Mouse (Mus musculus): ENCODE results near the gene Pnpla6. TPM values are rescaled to one million over a fixed set of nuclear protein-coding genes. Genes with fewer than 3 reads are reported as not detected.

The Pnpla6 gene
- total RNA-seq, 1 experiment, result 125 TPM

GRCm38 (mm10) chr8:3470562-3470961, 44.6 kb upstream of the Pnpla6 start, which contains the start of gene Tex45:
Gene Tex45, plus strand, starts transcription at chr8:3470862.
- Histone ChIP-seq H3K9me3 (ENCODE audit: control insufficient read depth, insufficient read depth, low read depth, low read length) (no peaks in the 10 kb centered on the region), H3K9ac (ENCODE audit: insufficient read depth, low read depth, low read length, poor library complexity, severe bottlenecking) (no peak within 1 kb of the TSS), H3K4me1 (ENCODE audit: control insufficient read depth in 2 of 2, insufficient read depth in 2 of 2, low read length in 2 of 2, poor library complexity in 1 of 2) (peaks cover 2 to 4% of the 10 kb centered on the region in 2 experiments; a peak in 2 of 4 replicates), H3K27ac (ENCODE audit: insufficient read depth, low read depth, low read length, poor library complexity, severe bottlenecking) (no peak within 1 kb of the TSS), H3K36me3 (ENCODE audit: control insufficient read depth, insufficient read depth, low read length, poor library complexity, severe bottlenecking) (no peaks in the 10 kb centered on the region), H3K4me3 (ENCODE audit: insufficient read depth in 1 of 2, low read depth in 1 of 2, low read length in 2 of 2, poor library complexity in 1 of 2, severe bottlenecking in 1 of 2) (no peak within 1 kb of the TSS)
- in situ Hi-C loops (cut with MboI; ENCODE audit: low sequenced_read_pairs in 2 of 2, unreplicated experiment in 2 of 2), result no loop called here
- no peak for DNase-seq (ENCODE audit: low read depth, low spot score)
- TF ChIP-seq ZC3H11A (IDR thresholded peaks at IDR 0.05; ENCODE audit: borderline replicate concordance, low read depth, low read length) (no peak), HCFC1 (IDR thresholded peaks at IDR 0.05; ENCODE audit: borderline replicate concordance, insufficient read depth, low read length) (no peak), MAFK (IDR thresholded peaks at IDR 0.05; ENCODE audit: insufficient read depth, low read depth, low read length) (no peak), ZNF384 (IDR thresholded peaks at IDR 0.05; ENCODE audit: low read depth, low read length) (no peak), CHD2 (IDR thresholded peaks at IDR 0.05; ENCODE audit: low read depth, low read length) (no peak)

GRCm38 (mm10) chr8:3475715-3476429, 39.3 kb upstream of the Pnpla6 start:
- peak overlapping the region; percentile 31 to 61; a peak in 3 of 4 replicates for H3K4me3 ChIP-seq (ENCODE audit: insufficient read depth in 1 of 2, low read depth in 1 of 2, low read length in 2 of 2, poor library complexity in 1 of 2, severe bottlenecking in 1 of 2)
- in situ Hi-C loops (cut with MboI; ENCODE audit: low sequenced_read_pairs in 2 of 2, unreplicated experiment in 2 of 2), result no loop called here
- H3K4me1 ChIP-seq (ENCODE audit: control insufficient read depth in 2 of 2, insufficient read depth in 2 of 2, low read length in 2 of 2, poor library complexity in 1 of 2), result peaks cover 0 to 5% of the 10 kb centered on the region in 2 experiments; a peak in 1 of 4 replicates
- TF ChIP-seq MAFK (IDR thresholded peaks at IDR 0.05; ENCODE audit: insufficient read depth, low read depth, low read length), result no peak
- no peak for TF ChIP-seq HCFC1 (IDR thresholded peaks at IDR 0.05; ENCODE audit: borderline replicate concordance, insufficient read depth, low read length)
- TF ChIP-seq CHD2 (IDR thresholded peaks at IDR 0.05; ENCODE audit: low read depth, low read length), result no peak
- TF ChIP-seq ZNF384 (IDR thresholded peaks at IDR 0.05; ENCODE audit: low read depth, low read length), result no peak
- TF ChIP-seq ZC3H11A (IDR thresholded peaks at IDR 0.05; ENCODE audit: borderline replicate concordance, low read depth, low read length), result no peak
- H3K36me3 ChIP-seq (ENCODE audit: control insufficient read depth, insufficient read depth, low read length, poor library complexity, severe bottlenecking), result no peaks in the 10 kb centered on the region
- H3K9me3 ChIP-seq (ENCODE audit: control insufficient read depth, insufficient read depth, low read depth, low read length), result no peaks in the 10 kb centered on the region
- H3K9ac ChIP-seq (ENCODE audit: insufficient read depth, low read depth, low read length, poor library complexity, severe bottlenecking), result peak overlapping the region; percentile 33; the same call in 1 of the 2 replicates
- DNase-seq (ENCODE audit: low read depth, low spot score), result no peak
- H3K27ac ChIP-seq (ENCODE audit: insufficient read depth, low read depth, low read length, poor library complexity, severe bottlenecking), result no peak overlapping the region; the same call in 1 of the 2 replicates

- no peak for TF ChIP-seq HCFC1 (IDR thresholded peaks at IDR 0.05; ENCODE audit: borderline replicate concordance, insufficient read depth, low read length)
- TF ChIP-seq ZNF384 (IDR thresholded peaks at IDR 0.05; ENCODE audit: low read depth, low read length), result no peak
- TF ChIP-seq MAFK (IDR thresholded peaks at IDR 0.05; ENCODE audit: insufficient read depth, low read depth, low read length), result no peak
- TF ChIP-seq CHD2 (IDR thresholded peaks at IDR 0.05; ENCODE audit: low read depth, low read length), result no peak
- no peak for TF ChIP-seq ZC3H11A (IDR thresholded peaks at IDR 0.05; ENCODE audit: borderline replicate concordance, low read depth, low read length)
- Histone ChIP-seq H3K4me1 (ENCODE audit: control insufficient read depth in 2 of 2, insufficient read depth in 2 of 2, low read length in 2 of 2, poor library complexity in 1 of 2) (peaks cover 2 to 6% of the 10 kb centered on the region in 2 experiments; a peak in 2 of 4 replicates), H3K36me3 (ENCODE audit: control insufficient read depth, insufficient read depth, low read length, poor library complexity, severe bottlenecking) (no peaks in the 10 kb centered on the region), H3K27ac (ENCODE audit: insufficient read depth, low read depth, low read length, poor library complexity, severe bottlenecking) (no peak overlapping the region), H3K4me3 (ENCODE audit: insufficient read depth in 1 of 2, low read depth in 1 of 2, low read length in 2 of 2, poor library complexity in 1 of 2, severe bottlenecking in 1 of 2) (no peak overlapping the region), H3K9me3 (ENCODE audit: control insufficient read depth, insufficient read depth, low read depth, low read length) (no peaks in the 10 kb centered on the region), H3K9ac (ENCODE audit: insufficient read depth, low read depth, low read length, poor library complexity, severe bottlenecking) (no peak overlapping the region)
- in situ Hi-C loops (cut with MboI; ENCODE audit: low sequenced_read_pairs in 2 of 2, unreplicated experiment in 2 of 2), result no loop called here
- DNase-seq (ENCODE audit: low read depth, low spot score), result no peak
Observed at GRCm38 (mm10) chr8:3480221-3480785, 34.9 kb upstream of the Pnpla6 start.

- in situ Hi-C loops (cut with MboI; ENCODE audit: low sequenced_read_pairs in 2 of 2, unreplicated experiment in 2 of 2), result no loop called here
- no peaks in the 10 kb centered on the region for H3K36me3 ChIP-seq (ENCODE audit: control insufficient read depth, insufficient read depth, low read length, poor library complexity, severe bottlenecking)
- TF ChIP-seq MAFK (IDR thresholded peaks at IDR 0.05; ENCODE audit: insufficient read depth, low read depth, low read length), result no peak
- no peak for TF ChIP-seq CHD2 (IDR thresholded peaks at IDR 0.05; ENCODE audit: low read depth, low read length)
- TF ChIP-seq ZNF384 (IDR thresholded peaks at IDR 0.05; ENCODE audit: low read depth, low read length), result no peak
- TF ChIP-seq HCFC1 (IDR thresholded peaks at IDR 0.05; ENCODE audit: borderline replicate concordance, insufficient read depth, low read length), result no peak
- TF ChIP-seq ZC3H11A (IDR thresholded peaks at IDR 0.05; ENCODE audit: borderline replicate concordance, low read depth, low read length), result no peak
- no peak for DNase-seq (ENCODE audit: low read depth, low spot score)
- no peak overlapping the region for H3K27ac ChIP-seq (ENCODE audit: insufficient read depth, low read depth, low read length, poor library complexity, severe bottlenecking)
- no peak overlapping the region for H3K4me3 ChIP-seq (ENCODE audit: insufficient read depth in 1 of 2, low read depth in 1 of 2, low read length in 2 of 2, poor library complexity in 1 of 2, severe bottlenecking in 1 of 2)
- H3K9me3 ChIP-seq (ENCODE audit: control insufficient read depth, insufficient read depth, low read depth, low read length), result no peaks in the 10 kb centered on the region
- H3K9ac ChIP-seq (ENCODE audit: insufficient read depth, low read depth, low read length, poor library complexity, severe bottlenecking), result no peak overlapping the region
- H3K4me1 ChIP-seq (ENCODE audit: control insufficient read depth in 2 of 2, insufficient read depth in 2 of 2, low read length in 2 of 2, poor library complexity in 1 of 2), result peaks cover 2 to 3% of the 10 kb centered on the region in 2 experiments; a peak in 2 of 4 replicates
Observed at GRCm38 (mm10) chr8:3481605-3482004, 33.6 kb upstream of the Pnpla6 start.

Data from ES-E14 (cell line).